In genomic region chr12:28431832-28432728, GRCm38 (mm10) we compare ENCODE assay signal across 7 mouse cellular contexts.
DNase-seq lines count a peak whose midpoint lies in the region; ATAC-seq and TF ChIP-seq lines count a peak whose summit lies in the region.

No protein-coding gene starts in this region.

- peak; percentile 11 for DNase-seq in adrenal gland, adult 8-10 months
- DNase-seq in cerebellum, postnatal 25 days: peak; percentile 66 to 77
- peak; percentile 74 to 78 for DNase-seq in frontal cortex, postnatal 36 days (ENCODE audit: low spot score in 2 of 2)
- peak; percentile 20 for DNase-seq in induced T-regulatory cell, adult 2 months (ENCODE audit: low read depth)
- peak; percentile 63 to 80 for DNase-seq in left cerebral cortex, postnatal 10 days (ENCODE audit: extremely low spot score in 1 of 2, low spot score in 2 of 2)
- DNase-seq in stomach, postnatal 0 days (ENCODE audit: low spot score): peak; percentile 77

- H3K4me3 ChIP-seq in midbrain, embryonic 13.5 days (replicated peaks): peak overlapping the region; percentile 40
- peak overlapping the region; percentile 15; the same call in 1 of the 2 replicates for H3K4me3 ChIP-seq in stomach, postnatal 0 days (ENCODE audit: low read depth, low read length)

- peaks cover 5% of the 10 kb centered on the region; the same call in 1 of the 2 replicates for H3K9me3 ChIP-seq in midbrain, embryonic 13.5 days
- no peaks in the 10 kb centered on the region for H3K9me3 ChIP-seq in stomach, postnatal 0 days (ENCODE audit: control insufficient read depth, low read length)

- H3K36me3 ChIP-seq in midbrain, embryonic 13.5 days: no peaks in the 10 kb centered on the region
- H3K36me3 ChIP-seq in stomach, postnatal 0 days (ENCODE audit: control insufficient read depth, insufficient read depth, low read length): no peaks in the 10 kb centered on the region

- ATAC-seq in midbrain, embryonic 13.5 days: peak; percentile 87
- no peak for ATAC-seq in stomach, postnatal 0 days (ENCODE audit: low FRiP score, low TSS enrichment)

- no peak for TF ChIP-seq EP300 in stomach, postnatal 0 days (optimal IDR thresholded peaks at IDR 0.05)

- 3% methylated on average over 19 of the region's 19 CpGs for WGBS in midbrain, embryonic 13.5 days
- 8% methylated on average over 19 of the region's 19 CpGs for WGBS in stomach, postnatal 0 days

- H3K27ac ChIP-seq in midbrain, embryonic 13.5 days: peak overlapping the region; percentile 92
- no peak overlapping the region for H3K27ac ChIP-seq in stomach, postnatal 0 days (replicated peaks)

- peak overlapping the region; percentile 62 for H3K4me2 ChIP-seq in midbrain, embryonic 13.5 days (replicated peaks)
- peak overlapping the region; percentile 47 for H3K4me2 ChIP-seq in stomach, postnatal 0 days (replicated peaks; ENCODE audit: low read depth)

- no peaks in the 10 kb centered on the region for H3K27me3 ChIP-seq in midbrain, embryonic 13.5 days
- no peaks in the 10 kb centered on the region for H3K27me3 ChIP-seq in stomach, postnatal 0 days (ENCODE audit: control insufficient read depth, insufficient read depth, low read length)

- peaks cover 15% of the 10 kb centered on the region for H3K4me1 ChIP-seq in midbrain, embryonic 13.5 days (replicated peaks)
- no peaks in the 10 kb centered on the region for H3K4me1 ChIP-seq in stomach, postnatal 0 days (replicated peaks; ENCODE audit: control insufficient read depth, insufficient read depth)

- H3K9ac ChIP-seq in midbrain, embryonic 13.5 days (replicated peaks): peak overlapping the region; percentile 70
- no peak overlapping the region for H3K9ac ChIP-seq in stomach, postnatal 0 days (ENCODE audit: low read length)

- intact Hi-C loops in left cerebral cortex, postnatal 10 days (cut with DNase I): loop anchor here (2.0 kb wide), 3 partner anchors 833 to 1899 kb away; partner anchors contain the start of gene Sox11

- TF ChIP-seq CTCF in stomach, postnatal 0 days (IDR thresholded peaks at IDR 0.05; ENCODE audit: low read depth): peak; percentile 88

Comparison
In these comparisons a context has a peak if more than half of its experiments do, and no peak if none do; other contexts are left out.
1. DNase-seq: peak in every context shown above with its lines; median percentile 77 in stomach, postnatal 0 days; 76 in frontal cortex, postnatal 36 days; 72 in cerebellum, postnatal 25 days; 72 in left cerebral cortex, postnatal 10 days; 20 in induced T-regulatory cell, adult 2 months; 11 in adrenal gland, adult 8-10 months.